Mouse (Mus musculus): Measurements from ENCODE around the gene Ncor2.

The Ncor2 gene

GRCm38 (mm10) chr5:125191608-125192007 lies 12.6 kb upstream of the Ncor2 start:
- CTCF ChIA-PET = no interaction called here

DNA sequence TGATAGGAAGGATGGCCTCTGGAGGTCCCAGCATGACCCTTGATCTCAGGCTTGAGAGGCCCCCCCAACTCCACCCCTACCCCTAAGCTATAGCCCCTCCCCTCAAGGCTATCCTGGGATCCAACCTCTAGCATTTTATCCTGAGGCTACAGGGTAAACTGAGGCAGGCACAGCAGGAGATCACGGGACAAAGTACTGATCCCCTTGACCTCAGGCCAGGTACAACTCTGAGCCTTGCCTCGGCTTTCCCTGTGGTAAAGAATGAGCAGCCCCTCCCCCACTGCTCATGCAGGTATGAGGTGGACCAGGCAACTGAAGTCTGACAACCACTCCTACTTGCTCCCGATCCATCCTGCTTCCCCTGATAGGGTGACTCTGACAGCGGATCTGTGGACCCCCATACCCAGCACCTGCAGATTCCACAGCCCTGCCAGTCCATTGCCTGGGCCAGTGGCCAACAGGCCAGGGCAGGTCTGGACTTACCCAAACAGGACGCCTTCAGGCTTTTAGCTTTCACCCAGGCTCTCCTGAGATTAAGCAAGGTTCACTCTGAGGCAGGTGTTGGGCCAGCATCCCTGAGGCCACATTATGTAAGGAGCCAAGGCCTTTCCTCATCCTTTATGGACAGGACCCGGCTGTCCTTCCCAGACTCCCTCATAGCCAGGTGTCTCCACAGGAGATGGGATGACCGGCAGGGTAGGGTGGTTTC lies 11.2 kb upstream of the Ncor2 start:
- CTCF ChIA-PET = interaction anchor here (0.6 to 1.7 kb wide), 2 partner anchors 11 to 109 kb away, joined by 4 to 7 read pairs; partner anchors contain the start of gene Ncor2

DNA sequence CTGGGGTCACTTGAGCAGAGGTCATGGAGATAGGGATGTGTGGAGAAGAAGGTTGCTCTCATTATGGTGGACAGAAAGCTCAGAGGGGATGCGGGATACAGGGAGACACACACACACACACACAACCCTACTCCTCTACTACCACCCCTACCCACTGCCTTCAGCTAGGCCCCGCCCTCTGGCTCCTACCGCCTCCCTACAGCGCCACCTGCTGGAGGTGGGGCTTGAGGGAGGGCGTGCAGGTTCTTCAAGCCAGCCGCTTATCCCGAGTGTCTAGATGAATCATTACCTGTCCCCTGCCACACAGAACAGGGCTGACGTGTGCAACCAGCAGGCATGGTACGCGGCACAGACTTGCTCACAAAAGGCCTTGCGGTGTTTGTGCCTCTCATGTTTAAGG lies 10.6 kb upstream of the Ncor2 start:
- CTCF ChIA-PET = interaction anchor here (1.7 kb wide), 1 partner anchor 10 kb away, joined by 7 read pairs; the partner anchor contains the start of gene Ncor2

DNA sequence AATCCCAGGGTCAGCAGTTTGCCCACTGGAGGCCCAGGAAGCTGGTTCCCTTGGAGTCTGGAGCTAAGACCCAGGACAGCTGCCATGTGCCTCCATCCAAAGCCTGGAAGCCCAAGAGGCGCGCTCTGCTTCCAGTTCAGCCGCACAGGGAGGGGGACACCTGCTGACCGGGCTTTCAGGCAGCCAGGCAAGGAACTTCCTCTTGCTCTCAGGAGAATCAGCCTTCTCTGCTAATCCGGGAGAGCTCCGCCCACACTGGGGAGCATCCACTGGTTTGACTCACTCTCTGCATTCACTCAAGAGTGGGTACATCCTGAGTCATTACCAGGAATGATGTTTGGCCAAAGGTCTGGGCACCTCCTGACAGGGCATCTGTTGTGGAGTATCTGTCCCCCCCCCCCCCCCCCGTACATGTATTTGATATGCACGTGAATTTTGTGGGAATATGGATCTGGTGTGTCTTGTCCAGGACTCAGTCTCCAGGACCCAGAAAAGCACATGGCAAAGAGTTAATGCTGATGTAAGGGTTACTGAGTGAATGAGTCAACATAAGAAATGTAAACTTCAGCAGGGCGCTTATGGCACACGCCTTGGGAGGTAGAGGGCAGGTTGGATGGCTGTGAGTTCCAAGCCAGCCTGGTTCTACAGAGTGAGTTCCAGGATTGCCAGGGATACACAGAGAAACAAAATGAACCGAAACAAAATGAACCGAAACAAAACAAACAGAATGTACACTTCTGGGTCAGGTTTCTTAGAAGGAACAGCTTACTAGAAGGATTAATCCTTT lies 10.0 kb upstream of the Ncor2 start:
- CTCF ChIA-PET = interaction anchor here (1.7 kb wide), 1 partner anchor 10 kb away, joined by 7 read pairs; the partner anchor contains the start of gene Ncor2

- CTCF ChIA-PET = interaction anchor here (0.6 kb wide), 1 partner anchor 282 kb away, joined by 4 read pairs; no protein-coding TSS in a partner anchor
These were observed 5.8 kb upstream of the Ncor2 start for GRCm38 (mm10) chr5:125184826-125185225.

GRCm38 (mm10) chr5:125183321-125184003 lies 4.4 kb upstream of the Ncor2 start:
- CTCF ChIA-PET = interaction anchor here (0.7 kb wide), 1 partner anchor 957 kb away, joined by 8 read pairs; no protein-coding TSS in a partner anchor

DNA sequence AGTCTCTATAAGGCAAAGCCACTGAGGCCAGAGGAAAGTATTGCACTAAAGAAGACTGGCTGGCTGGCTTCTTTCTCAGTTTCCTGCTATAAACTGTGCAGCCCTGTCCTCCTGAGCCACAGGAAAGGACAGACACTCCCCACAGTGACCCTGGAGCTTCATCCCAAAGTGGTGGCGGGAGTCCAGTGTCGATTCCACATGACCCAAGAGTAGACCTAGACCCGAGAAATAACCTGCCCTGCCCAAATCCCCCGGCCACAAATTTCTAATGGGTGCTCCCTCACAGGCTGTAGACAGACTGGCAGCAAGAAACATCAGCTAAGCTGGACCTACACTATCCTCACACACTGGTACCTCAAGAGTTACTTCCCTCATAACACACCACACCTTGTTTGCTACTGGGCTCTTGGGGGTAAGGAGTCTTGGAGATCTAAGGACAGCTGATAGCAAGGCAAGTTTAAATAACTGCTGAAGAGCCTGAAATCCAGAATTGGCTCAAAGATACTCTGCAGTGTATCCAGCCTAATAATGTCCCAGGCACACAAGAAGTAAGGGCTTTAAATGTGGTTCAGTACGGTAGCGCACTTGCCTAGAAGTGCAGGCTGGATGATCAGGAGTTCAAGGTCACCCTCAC lies 1.7 kb upstream of the Ncor2 start:
- CTCF ChIA-PET = interaction anchor here (0.6 to 2.3 kb wide), 3 partner anchors 9 to 87 kb away, joined by 3 to 7 read pairs (median 5); no protein-coding TSS in a partner anchor

DNA sequence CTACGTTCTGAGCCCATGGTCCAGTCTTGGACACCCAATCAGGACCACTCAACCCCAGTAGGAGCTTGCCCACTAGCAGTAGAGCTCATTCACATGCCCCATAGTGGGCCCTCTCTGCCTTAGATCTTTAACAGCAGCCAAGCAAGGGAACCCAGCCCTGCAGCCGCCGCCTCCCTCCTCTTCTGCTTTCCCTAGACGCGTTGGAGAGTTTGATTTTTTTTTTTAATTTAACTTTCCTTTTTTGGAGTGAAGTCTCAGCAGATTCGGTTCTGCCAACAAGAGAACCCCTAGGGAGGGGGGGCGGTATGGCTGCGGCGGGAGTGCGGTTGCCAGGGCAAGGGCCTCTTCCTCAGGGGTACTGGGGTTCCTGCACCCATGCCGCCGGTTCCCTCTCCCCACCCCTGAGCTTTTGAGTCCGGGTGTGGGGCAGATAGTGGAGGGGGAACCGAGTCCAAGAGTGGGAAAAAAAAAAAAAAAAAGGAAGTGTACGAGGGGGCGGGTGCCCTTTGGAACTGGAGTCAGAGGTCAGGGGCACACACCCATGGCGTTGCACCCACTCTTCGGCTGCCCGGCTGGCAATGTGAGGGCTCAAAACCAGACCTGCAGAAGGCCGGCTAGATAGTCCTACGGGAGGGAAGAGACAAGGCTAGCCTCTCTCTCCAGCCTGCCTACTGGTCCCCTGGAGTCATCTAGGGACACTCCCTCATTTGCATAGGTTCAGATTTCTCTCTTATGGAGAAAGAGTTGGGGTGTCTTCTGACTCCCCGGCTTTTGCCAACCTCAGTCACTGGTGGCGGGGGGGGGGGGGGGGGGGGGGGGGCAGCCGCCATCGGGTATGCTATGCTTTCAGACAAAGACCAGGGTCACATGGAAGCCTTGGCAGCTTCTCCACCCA lies 963 bp upstream of the Ncor2 start:
- CTCF ChIA-PET = interaction anchor here (0.6 to 2.3 kb wide), 7 partner anchors 10 to 281 kb away, joined by 3 to 7 read pairs (median 4); no protein-coding TSS in a partner anchor

DNA sequence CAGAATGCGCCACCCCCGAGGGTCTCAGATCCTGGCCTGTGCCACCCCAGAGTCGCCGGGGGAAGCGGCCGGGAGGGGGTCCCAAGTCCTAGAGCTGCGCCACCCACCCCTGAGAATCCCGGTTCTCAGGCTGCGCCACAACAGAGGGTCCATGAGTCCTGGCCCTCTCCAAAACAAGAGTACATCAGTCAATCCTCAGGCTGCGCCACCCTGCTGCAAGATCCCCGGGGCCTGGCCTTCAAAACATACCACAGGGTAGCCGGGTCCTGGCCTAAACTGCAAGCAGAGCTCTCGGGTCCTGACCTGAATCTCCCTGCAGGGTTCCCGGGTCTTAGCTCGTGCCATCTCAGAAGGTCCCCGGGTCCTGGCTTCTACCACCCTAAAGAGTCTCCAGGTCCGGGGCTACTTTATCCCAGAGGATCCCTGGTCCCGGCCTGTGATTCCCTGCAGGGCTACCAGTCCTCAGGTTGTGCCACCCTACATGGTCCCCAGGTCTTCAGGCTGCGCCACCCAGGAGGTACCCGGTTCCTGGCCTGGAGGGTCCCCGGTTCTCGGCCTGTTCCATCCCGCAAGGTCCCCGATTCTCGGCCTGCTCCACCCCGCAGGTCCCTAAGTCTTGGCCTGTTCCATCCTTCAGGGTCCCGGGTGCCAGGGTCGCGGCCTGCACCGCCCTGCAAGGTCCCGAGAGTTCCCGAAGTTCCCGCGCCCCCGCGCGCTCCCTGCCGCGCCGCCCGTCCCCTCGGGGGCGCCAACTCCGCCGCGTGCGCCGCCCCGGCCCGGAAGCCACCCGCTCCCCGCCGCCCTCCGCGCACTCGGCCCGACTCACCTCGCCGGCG lies 630 bp downstream of the Ncor2 start:
- CTCF ChIA-PET = interaction anchor here (2.3 kb wide), 1 partner anchor 12 kb away, joined by 7 read pairs; no protein-coding TSS in a partner anchor

- CTCF ChIA-PET = interaction anchor here (0.6 to 0.7 kb wide), 2 partner anchors 68 to 417 kb away, joined by 4 read pairs; no protein-coding TSS in a partner anchor
These were observed 1.4 kb downstream of the Ncor2 start for GRCm38 (mm10) chr5:125177481-125178134.

- CTCF ChIA-PET = interaction anchor here (0.6 to 0.7 kb wide), 3 partner anchors 67 to 416 kb away, joined by 4 to 9 read pairs (median 4); no protein-coding TSS in a partner anchor
These were observed 2.2 kb downstream of the Ncor2 start for GRCm38 (mm10) chr5:125176864-125177263.

DNA sequence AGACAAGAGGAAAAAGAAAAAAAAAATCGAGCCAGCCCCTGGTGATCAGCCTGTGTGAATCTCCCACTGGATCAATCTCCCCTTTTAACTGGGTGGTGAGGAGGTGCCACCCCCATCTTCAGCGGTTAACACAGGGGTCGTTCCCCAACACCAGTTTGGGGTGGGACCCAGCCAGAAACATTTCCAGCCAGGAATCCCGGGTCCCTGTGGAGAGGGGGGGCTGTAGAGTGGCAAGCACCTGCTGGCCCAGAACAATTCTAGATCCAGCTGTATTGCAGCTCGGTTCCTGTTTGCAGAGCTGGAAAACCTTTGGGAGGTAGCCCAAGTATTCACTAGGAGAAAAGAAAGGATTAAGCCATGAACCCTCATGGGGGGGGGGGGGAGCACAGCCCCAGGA lies 2.7 kb downstream of the Ncor2 start:
- CTCF ChIA-PET = interaction anchor here (0.6 to 0.7 kb wide), 2 partner anchors 148 to 281 kb away, joined by 9 to 11 read pairs; no protein-coding TSS in a partner anchor

GRCm38 (mm10) chr5:125175673-125176369 lies 3.2 kb downstream of the Ncor2 start:
- CTCF ChIA-PET = interaction anchor here (0.6 kb wide), 1 partner anchor 280 kb away, joined by 11 read pairs; no protein-coding TSS in a partner anchor

GRCm38 (mm10) chr5:125174726-125175672 lies 4.0 kb downstream of the Ncor2 start:
- CTCF ChIA-PET = no interaction called here

GRCm38 (mm10) chr5:125173868-125174267 lies 5.2 kb downstream of the Ncor2 start:
- CTCF ChIA-PET = no interaction called here

DNA sequence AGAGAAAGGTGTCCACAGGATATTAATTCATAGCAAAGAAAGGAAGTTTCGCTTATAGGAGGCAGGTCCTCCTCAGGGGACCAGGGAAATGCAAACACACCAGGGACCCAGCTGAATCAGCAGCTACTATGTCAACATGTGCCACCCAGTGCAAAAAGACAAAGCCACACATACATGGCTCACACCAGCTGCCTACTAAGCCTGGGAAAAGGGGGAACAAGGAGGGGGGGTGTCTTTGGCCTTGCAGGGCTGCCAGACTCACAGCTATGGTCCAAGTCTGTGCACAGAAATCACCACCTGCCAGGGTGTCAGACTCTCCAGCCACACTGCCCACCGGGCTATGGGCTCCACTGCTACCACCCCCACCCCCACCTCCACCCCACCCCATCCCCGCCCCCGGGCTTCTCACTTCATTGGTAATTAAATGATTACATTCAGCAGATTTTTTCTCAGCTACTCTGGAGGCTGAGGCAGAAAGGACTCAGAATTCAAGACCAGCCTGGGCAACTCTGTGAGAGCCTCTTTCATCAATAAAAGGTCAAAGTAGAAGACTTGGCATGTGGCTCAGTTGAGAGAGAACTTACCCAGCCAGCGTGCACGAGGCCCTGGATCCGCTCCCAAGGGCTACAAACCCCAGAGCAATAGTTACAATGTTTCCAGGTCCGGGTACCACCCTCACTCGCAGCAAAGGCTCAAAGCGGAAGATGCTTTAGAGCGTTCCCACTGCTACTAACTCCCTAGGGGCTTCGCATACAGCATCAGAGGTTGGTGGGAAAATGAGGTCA lies 6.0 kb downstream of the Ncor2 start:
- CTCF ChIA-PET = no interaction called here
